In the genomic region with DNA sequence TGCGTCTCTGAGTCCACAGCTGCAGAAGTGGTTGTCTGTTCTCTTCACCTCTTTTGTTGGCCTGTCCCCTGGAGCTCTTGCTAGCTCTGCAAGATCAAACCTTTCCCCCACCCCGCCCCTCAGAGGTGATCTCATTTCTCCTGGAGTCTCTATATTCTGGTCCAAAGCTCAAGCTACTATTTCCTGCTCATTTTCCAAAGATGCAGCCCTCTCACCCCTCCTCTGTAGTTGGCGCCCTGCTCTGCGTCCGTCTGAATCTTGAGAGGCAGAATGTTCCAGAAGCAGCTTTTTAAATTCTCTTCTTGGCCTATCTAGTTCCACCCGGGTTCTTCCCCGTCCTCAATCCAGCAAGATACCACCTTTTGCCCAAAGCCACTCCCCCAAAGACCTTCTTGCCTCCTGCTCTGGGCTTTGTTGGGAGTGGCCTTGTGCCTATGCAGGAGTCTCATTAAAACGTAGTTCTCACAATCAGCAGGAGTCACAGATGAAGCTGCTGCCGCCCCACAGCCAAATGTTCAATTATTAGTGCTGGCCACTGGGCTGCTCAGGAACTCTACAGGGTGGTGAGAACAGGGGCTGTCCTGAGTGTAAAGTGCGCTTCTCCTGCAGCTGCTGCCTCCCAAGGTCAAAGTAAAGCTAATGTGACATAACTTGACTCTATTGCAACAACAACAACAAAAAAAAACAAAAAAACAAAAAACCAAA, we compare ENCODE assay signal across 27 mouse cellular contexts. TPM values are rescaled to one million over a fixed set of nuclear protein-coding genes. Genes with fewer than 3 reads are reported as not detected.
A peak's percentile ranks its signal among the peaks of the same experiment; 100 is the strongest.
DNase-seq lines count a peak whose midpoint lies in the region; ATAC-seq and TF ChIP-seq lines count a peak whose summit lies in the region.
"Had no signal": no experiment of that assay in that cellular context is flagged by ENCODE, and none has a peak within 500 bp of the region (broad histone marks: within the 10 kb centered on the region; RNA-seq: fewer than 3 reads in every experiment).

No protein-coding gene starts in this region.

- no peak overlapping the region for H3K4me3 ChIP-seq in kidney, embryonic 15.5 days (replicated peaks)
- H3K4me3 ChIP-seq in heart, adult 2 months = no peak overlapping the region
- H3K4me3 ChIP-seq in lung, postnatal 0 days (ENCODE audit: low read depth, low read length) = no peak overlapping the region
- H3K4me3 ChIP-seq: embryonic facial prominence, embryonic 15.5 days; erythroblast, embryonic 14.5 days; forebrain, embryonic 15.5 days; heart, embryonic 15.5 days; hindbrain, embryonic 13.5 days had no signal

- peak; percentile 12 for DNase-seq in R1 (ENCODE audit: low read depth, low spot score)
- DNase-seq in kidney, adult 18-20 months = peak; percentile 55
- DNase-seq in kidney, postnatal 14 days = peak; percentile 67
- DNase-seq in heart, adult 2 months = no peak
- no peak for DNase-seq in layer of hippocampus, postnatal 25 days (ENCODE audit: extremely low spot score in 1 of 2, low spot score in 1 of 2)
- DNase-seq in gastrocnemius, adult 8-10 months (ENCODE audit: low spot score in 2 of 2) = no peak
- no peak for DNase-seq in lung, postnatal 0 days (ENCODE audit: low spot score)
- DNase-seq: adrenal gland, adult 8-10 months; adrenal gland, postnatal 36 days; cerebellum, adult 11 months; cerebellum, adult 8-10 months; cerebellum, postnatal 14 days; embryo, embryonic 11 days; gastrocnemius, postnatal 10 days; heart, adult 18-20 months; heart, postnatal 14 days had no signal

- peak overlapping the region; percentile 19; the same call in 1 of the 2 replicates for H3K27ac ChIP-seq in kidney, embryonic 15.5 days
- no peak overlapping the region for H3K27ac ChIP-seq in heart, adult 2 months
- no peak overlapping the region for H3K27ac ChIP-seq in lung, postnatal 0 days (ENCODE audit: low read length)
- H3K27ac ChIP-seq: embryonic facial prominence, embryonic 15.5 days; forebrain, embryonic 15.5 days; heart, embryonic 15.5 days; hindbrain, embryonic 13.5 days had no signal

- no peak overlapping the region for H3K9ac ChIP-seq in kidney, embryonic 15.5 days
- H3K9ac ChIP-seq in heart, adult 2 months (ENCODE audit: low read depth, low read length) = no peak overlapping the region
- H3K9ac ChIP-seq in lung, postnatal 0 days (replicated peaks; ENCODE audit: low read depth) = no peak overlapping the region
- H3K9ac ChIP-seq: embryonic facial prominence, embryonic 15.5 days; forebrain, embryonic 15.5 days; heart, embryonic 15.5 days; hindbrain, embryonic 13.5 days had no signal

- H3K9me3 ChIP-seq in kidney, embryonic 15.5 days (replicated peaks) = no peaks in the 10 kb centered on the region
- H3K9me3 ChIP-seq in lung, postnatal 0 days (ENCODE audit: low read length) = no peaks in the 10 kb centered on the region
- H3K9me3 ChIP-seq: embryonic facial prominence, embryonic 15.5 days; forebrain, embryonic 15.5 days; heart, embryonic 15.5 days; hindbrain, embryonic 13.5 days had no signal

- no peaks in the 10 kb centered on the region for H3K79me2 ChIP-seq in heart, adult 2 months (replicated peaks; ENCODE audit: control insufficient read depth, insufficient read depth, low read length)

- 0 out of 2 replicates have a peak, but pooled peaks cover 5% of the 10 kb centered on the region for H3K4me1 ChIP-seq in kidney, embryonic 15.5 days
- no peaks in the 10 kb centered on the region for H3K4me1 ChIP-seq in heart, adult 2 months (ENCODE audit: control insufficient read depth, insufficient read depth, low read length)
- no peaks in the 10 kb centered on the region for H3K4me1 ChIP-seq in lung, postnatal 0 days (ENCODE audit: insufficient read depth, low read depth, low read length)
- H3K4me1 ChIP-seq: embryonic facial prominence, embryonic 15.5 days; forebrain, embryonic 15.5 days; heart, embryonic 15.5 days; hindbrain, embryonic 13.5 days had no signal

- no peak for ATAC-seq in kidney, embryonic 15.5 days (replicated peaks; ENCODE audit: low FRiP score)
- no peak for ATAC-seq in lung, postnatal 0 days
- ATAC-seq: forebrain, embryonic 15.5 days; Patski had no signal

- TF ChIP-seq POLR2A in heart, adult 2 months (IDR thresholded peaks at IDR 0.05; ENCODE audit: insufficient read depth, low read depth, low read length) = no peak

- no peak for TF ChIP-seq CTCF in heart, adult 2 months (IDR thresholded peaks at IDR 0.05)
- no peak for TF ChIP-seq CTCF in lung, postnatal 0 days (IDR thresholded peaks at IDR 0.05)

- H3K36me3 ChIP-seq in kidney, embryonic 15.5 days = no peaks in the 10 kb centered on the region
- H3K36me3 ChIP-seq in heart, adult 2 months (ENCODE audit: control insufficient read depth, insufficient read depth, low read length) = no peaks in the 10 kb centered on the region
- no peaks in the 10 kb centered on the region for H3K36me3 ChIP-seq in lung, postnatal 0 days (ENCODE audit: insufficient read depth, low read length)
- H3K36me3 ChIP-seq: embryonic facial prominence, embryonic 15.5 days; forebrain, embryonic 15.5 days; heart, embryonic 15.5 days; hindbrain, embryonic 13.5 days had no signal

- WGBS in kidney, embryonic 15.5 days = 56% methylated on average over 10 of the region's 10 CpGs
- 57% methylated on average over 10 of the region's 10 CpGs for WGBS in heart, adult 2 months
- 63% methylated on average over 10 of the region's 10 CpGs for WGBS in lung, postnatal 0 days

- intact Hi-C loops in heart, adult 2 months (cut with DNase I) = no loop called here

- H3K27me3 ChIP-seq in kidney, embryonic 15.5 days = no peaks in the 10 kb centered on the region
- no peaks in the 10 kb centered on the region; the same call in 1 of the 2 replicates for H3K27me3 ChIP-seq in heart, adult 2 months (ENCODE audit: control insufficient read depth, insufficient read depth, low read length)
- no peaks in the 10 kb centered on the region for H3K27me3 ChIP-seq in lung, postnatal 0 days (replicated peaks; ENCODE audit: insufficient read depth, low read length)
- H3K27me3 ChIP-seq: embryonic facial prominence, embryonic 15.5 days; forebrain, embryonic 15.5 days; heart, embryonic 15.5 days; Patski had no signal

- no peak for TF ChIP-seq EP300 in heart, adult 2 months (IDR thresholded peaks at IDR 0.05; ENCODE audit: insufficient read depth, low read depth, low read length)
- TF ChIP-seq EP300 in lung, postnatal 0 days (IDR thresholded peaks at IDR 0.05) = no peak

- no peak overlapping the region for H3K4me2 ChIP-seq in kidney, embryonic 15.5 days
- no peak overlapping the region for H3K4me2 ChIP-seq in lung, postnatal 0 days (replicated peaks; ENCODE audit: low read depth, low read length)
- H3K4me2 ChIP-seq: embryonic facial prominence, embryonic 15.5 days; forebrain, embryonic 15.5 days; heart, embryonic 11.5 days; heart, embryonic 15.5 days; hindbrain, embryonic 13.5 days had no signal

RNA-seq across cellular contexts. Expression of a gene that starts 6.6 kb away (rescaled TPM):
- polyA plus RNA-seq in kidney, embryonic 15.5 days (2015; fragmentation: Nextera tagmentation; extraction: Ambion mirVana) = 0.30 TPM in 2 replicates
- not detected for total RNA-seq in heart, adult 2 months (2021)
- 0.06 and 0.08 TPM in 2 replicates for polyA plus RNA-seq in heart, adult 2 months (2012; rRNA removed)
- total RNA-seq in layer of hippocampus, postnatal 25 days (2021) = under 1 TPM; 0.26 to 0.27 TPM
- not detected for total RNA-seq in gastrocnemius, adult 8-10 months (2022)
- polyA plus RNA-seq in lung, postnatal 0 days (2015; fragmentation: Nextera tagmentation; extraction: Ambion mirVana) = 0.21 and 0.23 TPM in 2 replicates
- total RNA-seq: common myeloid progenitor, adult 5-6 weeks; heart, adult 18-20 months; hematopoietic stem cell, adult 5-6 weeks had no signal
- polyA plus RNA-seq: embryonic facial prominence, embryonic 11.5 days; forebrain, embryonic 15.5 days had no signal

RNA-seq across cellular contexts. Expression of a gene that starts 25.9 kb away (rescaled TPM):
- polyA plus RNA-seq in kidney, embryonic 15.5 days (2015; fragmentation: Nextera tagmentation; extraction: Ambion mirVana) = 26.7 and 34.9 TPM in 2 replicates
- total RNA-seq in heart, adult 2 months (2021) = 10 to 100 TPM; 42.5 to 44.5 TPM
- 34.5 and 40.3 TPM in 2 replicates for polyA plus RNA-seq in heart, adult 2 months (2012; rRNA removed)
- total RNA-seq in layer of hippocampus, postnatal 25 days (2021) = 10 to 100 TPM; 17.7 to 17.9 TPM
- total RNA-seq in gastrocnemius, adult 8-10 months (2022) = 10 to 100 TPM; 17.6 to 24.4 (median 20.8) TPM
- polyA plus RNA-seq in lung, postnatal 0 days (2015; fragmentation: Nextera tagmentation; extraction: Ambion mirVana) = 17.0 and 20.0 TPM in 2 replicates

RNA-seq across cellular contexts. Expression of a gene that starts 55.4 kb away (rescaled TPM):
- 4.4 and 5.1 TPM in 2 replicates for polyA plus RNA-seq in kidney, embryonic 15.5 days (2015; fragmentation: Nextera tagmentation; extraction: Ambion mirVana)
- total RNA-seq in heart, adult 2 months (2021) = 1 to 10 TPM in 1 of 2 experiments, under 1 TPM in 1; 0.73 to 1.1 TPM
- 1.0 and 1.6 TPM in 2 replicates for polyA plus RNA-seq in heart, adult 2 months (2012; rRNA removed)
- total RNA-seq in layer of hippocampus, postnatal 25 days (2021) = under 1 TPM; 0.14 to 0.15 TPM
- under 1 TPM; 0.41 to 0.83 (median 0.50) TPM for total RNA-seq in gastrocnemius, adult 8-10 months (2022)
- 0.10 and 0.30 TPM in 2 replicates for polyA plus RNA-seq in lung, postnatal 0 days (2015; fragmentation: Nextera tagmentation; extraction: Ambion mirVana)
- polyA plus RNA-seq: Patski had no signal

Comparison
In these comparisons a context has a peak if more than half of its experiments do, and no peak if none do; other contexts are left out.
1. DNase-seq: peak in R1 (single experiment), kidney, adult 18-20 months (single experiment) and kidney, postnatal 14 days (single experiment); none in heart, adult 2 months (0 of 2), layer of hippocampus, postnatal 25 days (0 of 2), gastrocnemius, adult 8-10 months (0 of 2) and lung, postnatal 0 days (single experiment).